Mouse (Mus musculus): ENCODE measurements around the gene Tmem37. TPM values are rescaled to one million over a fixed set of nuclear protein-coding genes. Genes with fewer than 3 reads are reported as not detected.

Gene Tmem37
- 6.5 and 7.7 TPM in 2 replicates for polyA plus RNA-seq (2015; fragmentation: Nextera tagmentation; extraction: Ambion mirVana)

- peak within 1 kb of the TSS; percentile 76 for H3K4me2 ChIP-seq
- 2% methylated on average over 40 of the region's 40 CpGs for WGBS
- peak; percentile 53; the same call in 1 of the 2 replicates for ATAC-seq (ENCODE audit: low FRiP score)
These were observed at the start of gene Tmem37 for GRCm38 (mm10) chr1:120073519-120074306. TSS of gene Tmem37 (minus strand) at chr1:120074074.

DNA sequence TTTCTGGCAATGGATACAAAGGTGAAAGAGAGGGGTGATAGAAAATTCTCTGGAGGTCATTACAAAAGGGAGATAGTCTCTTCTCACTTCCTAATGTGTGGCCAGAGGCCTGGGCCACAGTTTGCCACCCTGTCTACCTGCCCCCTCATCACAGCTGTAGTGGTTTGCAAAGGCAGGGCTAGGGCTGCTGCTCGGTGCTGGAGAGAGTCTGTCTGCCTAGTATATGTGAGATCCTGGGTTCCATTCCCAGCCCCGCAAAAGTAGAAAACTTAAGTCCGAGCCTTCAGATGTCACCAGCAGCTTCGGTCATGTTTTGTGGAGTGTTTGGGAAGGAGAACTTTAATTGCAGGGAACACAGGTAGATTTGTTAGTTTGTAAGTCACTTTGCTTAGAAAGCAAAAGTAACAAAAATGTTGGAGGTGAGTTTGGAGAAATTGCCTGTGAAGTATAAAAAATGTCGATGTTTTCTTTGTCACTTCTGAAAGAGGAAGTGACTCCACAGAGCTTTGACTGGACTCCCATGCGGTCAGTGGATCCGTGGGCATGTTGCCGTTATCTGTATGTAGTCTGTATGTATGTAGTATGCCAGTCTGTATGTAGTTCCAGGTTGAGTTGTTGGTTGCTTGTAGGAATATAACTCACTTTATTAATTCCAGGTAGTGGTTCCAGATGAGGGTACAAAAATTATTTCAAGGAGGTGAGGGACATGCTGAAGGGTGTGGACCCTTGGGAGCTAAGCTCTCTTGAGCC, 48.9 kb upstream of the Tmem37 start:
- 97% methylated on average over 8 of the region's 8 CpGs for WGBS
- Histone ChIP-seq H3K4me2 (no peak overlapping the region), H3K9ac (replicated peaks) (no peak overlapping the region), H3K4me1 (peaks cover 42% of the 10 kb centered on the region), H3K4me3 (replicated peaks) (no peak overlapping the region), H3K27me3 (replicated peaks) (no peaks in the 10 kb centered on the region), H3K9me3 (replicated peaks) (no peaks in the 10 kb centered on the region), H3K36me3 (no peaks in the 10 kb centered on the region), H3K27ac (replicated peaks) (no peak overlapping the region)
- ATAC-seq (ENCODE audit: low FRiP score), result no peak

More at GRCm38 (mm10) chr1:120073519-120074306, at the start of gene Tmem37:
- H3K9ac ChIP-seq (replicated peaks), result peak within 1 kb of the TSS; percentile 30; the same call in 1 of the 2 replicates
- peak within 1 kb of the TSS; percentile 37 for H3K4me3 ChIP-seq (replicated peaks)
- H3K27me3 ChIP-seq (replicated peaks), result peaks cover 32% of the 10 kb centered on the region
- peaks cover 15% of the 10 kb centered on the region for H3K4me1 ChIP-seq
- no peaks in the 10 kb centered on the region for H3K9me3 ChIP-seq (replicated peaks)
- no peaks in the 10 kb centered on the region for H3K36me3 ChIP-seq
- H3K27ac ChIP-seq (replicated peaks), result no peak within 1 kb of the TSS

DNA sequence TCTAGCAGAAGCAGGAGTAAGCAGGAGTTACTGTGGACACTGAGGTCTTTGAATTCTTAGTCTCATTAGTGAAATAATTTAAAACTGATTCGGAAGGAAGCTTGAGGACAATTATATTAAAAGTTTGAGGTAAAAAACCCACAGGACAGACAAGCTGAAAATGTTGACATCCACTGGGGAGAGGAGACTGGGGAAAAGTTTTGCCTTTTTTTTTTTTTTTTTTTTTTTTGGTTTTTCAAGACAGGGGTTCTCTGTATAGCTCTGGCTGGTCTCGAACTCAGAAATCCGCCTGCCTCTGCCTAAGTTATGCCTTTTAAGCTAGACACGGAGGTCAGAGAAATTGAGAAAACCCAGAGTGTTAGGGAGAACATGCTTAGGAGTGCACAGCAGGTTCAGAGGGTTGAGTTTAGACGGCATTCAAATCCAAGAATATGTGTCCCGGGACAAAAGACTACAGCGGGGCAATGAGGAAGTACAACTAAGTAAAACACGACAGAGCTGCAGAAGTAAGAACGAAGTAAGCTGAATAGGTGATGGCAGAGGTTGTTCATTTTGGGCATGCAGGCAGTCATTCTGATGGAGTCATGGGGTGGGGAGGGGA, 48.2 kb upstream of the Tmem37 start:
- Histone ChIP-seq H3K4me2 (peak overlapping the region; percentile 88), H3K9me3 (replicated peaks) (no peaks in the 10 kb centered on the region), H3K27ac (replicated peaks) (peak overlapping the region; percentile 93; the same call in 1 of the 2 replicates), H3K4me1 (peaks cover 43% of the 10 kb centered on the region), H3K27me3 (replicated peaks) (no peaks in the 10 kb centered on the region), H3K9ac (replicated peaks) (peak overlapping the region; percentile 62; the same call in 1 of the 2 replicates), H3K36me3 (no peaks in the 10 kb centered on the region), H3K4me3 (replicated peaks) (peak overlapping the region; percentile 71)
- 89% methylated on average over 9 of the region's 9 CpGs for WGBS
- ATAC-seq (ENCODE audit: low FRiP score), result no peak

DNA sequence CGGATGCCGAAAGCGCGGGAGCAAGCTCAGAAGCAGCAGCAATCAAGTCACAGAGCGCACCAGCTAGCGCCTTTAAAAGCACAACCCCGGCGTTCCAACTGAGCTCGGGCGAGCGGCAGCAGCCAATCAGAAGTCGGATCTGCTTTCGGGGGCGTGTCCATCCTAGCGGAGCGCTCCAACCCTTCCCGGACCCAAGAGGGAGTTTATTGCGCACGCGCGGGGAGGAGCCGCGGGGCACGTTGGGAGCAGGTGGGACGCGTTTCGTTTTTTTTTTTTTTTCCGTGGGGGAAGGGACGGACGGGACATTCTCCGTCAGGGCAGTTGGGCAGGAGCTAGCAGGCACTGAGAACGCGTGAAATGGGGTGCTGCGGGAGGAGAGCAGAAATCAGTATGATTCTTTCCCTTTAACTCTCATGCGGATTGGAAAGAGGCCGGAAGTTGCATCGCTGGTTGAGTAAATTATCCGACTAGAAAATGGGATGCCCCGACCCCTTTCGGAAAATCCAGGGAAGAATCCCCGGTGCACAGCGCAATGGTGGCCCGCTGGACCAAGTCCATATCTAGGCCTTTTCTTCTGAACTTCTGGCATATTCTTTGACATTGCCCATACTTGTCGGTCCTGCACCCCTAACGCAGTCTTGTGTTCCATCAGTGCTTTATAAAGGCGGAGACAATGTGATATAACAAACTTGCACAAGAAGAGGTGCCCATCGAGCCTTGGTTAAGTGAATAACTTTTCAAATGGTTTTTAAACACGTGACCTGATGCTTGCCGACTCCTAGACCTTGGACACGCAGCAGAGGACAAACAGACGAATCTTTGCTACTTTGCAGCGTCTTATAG, 47.3 kb upstream of the Tmem37 start, which contains the start of the genes Dbi and 3110009E18Rik:
TSS of gene Dbi (minus strand) at position 110 of the 843 bp plus-strand sequence.
TSS of gene 3110009E18Rik (plus strand) at position 219 of the 843 bp plus-strand sequence.
- H3K4me1 ChIP-seq, result peaks cover 43% of the 10 kb centered on the region
- no peaks in the 10 kb centered on the region for H3K9me3 ChIP-seq (replicated peaks)
- peak within 1 kb of the TSS; percentile 88 for H3K4me2 ChIP-seq
- 2% methylated on average over 52 of the region's 52 CpGs for WGBS
- 0 out of 2 replicates have a peak, but pooled peaks cover under 1% of the 10 kb centered on the region for H3K36me3 ChIP-seq
- no peaks in the 10 kb centered on the region for H3K27me3 ChIP-seq (replicated peaks)
- ATAC-seq (ENCODE audit: low FRiP score), result peak; percentile 95
- peak within 1 kb of the TSS; percentile 77 for H3K9ac ChIP-seq (replicated peaks)
- H3K27ac ChIP-seq (replicated peaks), result peak within 1 kb of the TSS; percentile 93
- peak within 1 kb of the TSS; percentile 71 for H3K4me3 ChIP-seq (replicated peaks)

- Histone ChIP-seq H3K27ac (replicated peaks) (peak overlapping the region; percentile 93), H3K4me1 (peaks cover 40% of the 10 kb centered on the region)
These were observed 46.5 kb upstream of the Tmem37 start for GRCm38 (mm10) chr1:120120141-120120968.

DNA sequence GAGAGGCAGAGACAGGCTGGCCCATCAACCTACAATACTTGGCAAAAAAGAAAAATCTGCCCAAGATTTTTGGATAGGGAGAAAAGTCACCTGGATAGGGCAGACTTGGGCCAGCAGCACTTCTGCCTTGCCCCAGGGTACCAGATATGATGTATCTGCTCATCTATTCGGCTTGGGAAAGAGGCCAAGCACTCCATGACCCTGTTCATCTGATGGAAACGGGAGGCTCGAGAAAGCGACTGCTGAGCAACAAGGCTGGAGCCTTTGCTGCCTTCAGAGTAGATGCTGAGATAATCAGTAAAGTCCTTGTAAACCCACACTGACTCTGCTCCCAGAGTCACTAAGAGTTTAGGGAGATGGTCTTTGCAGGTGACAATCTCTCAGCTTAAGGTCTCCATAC, 45.5 kb upstream of the Tmem37 start:
- Histone ChIP-seq H3K36me3 (peaks cover 17% of the 10 kb centered on the region), H3K27me3 (replicated peaks) (no peaks in the 10 kb centered on the region), H3K4me2 (peak overlapping the region; percentile 88), H3K4me3 (replicated peaks) (peak overlapping the region; percentile 71), H3K27ac (replicated peaks) (peak overlapping the region; percentile 93), H3K9me3 (replicated peaks) (no peaks in the 10 kb centered on the region), H3K4me1 (peaks cover 43% of the 10 kb centered on the region), H3K9ac (replicated peaks) (peak overlapping the region; percentile 77)
- WGBS, result 79% methylated on average over 4 of the region's 4 CpGs
- no peak for ATAC-seq (ENCODE audit: low FRiP score)

More at GRCm38 (mm10) chr1:120120141-120120968, 46.5 kb upstream of the Tmem37 start:
- peak; percentile 42 for ATAC-seq (ENCODE audit: low FRiP score)
- H3K36me3 ChIP-seq, result peaks cover 8% of the 10 kb centered on the region; the same call in 1 of the 2 replicates
- peak overlapping the region; percentile 77 for H3K9ac ChIP-seq (replicated peaks)
- peak overlapping the region; percentile 71 for H3K4me3 ChIP-seq (replicated peaks)
- H3K4me2 ChIP-seq, result peak overlapping the region; percentile 88
- no peaks in the 10 kb centered on the region for H3K27me3 ChIP-seq (replicated peaks)
- WGBS, result 5% methylated on average over 23 of the region's 24 CpGs
- H3K9me3 ChIP-seq (replicated peaks), result no peaks in the 10 kb centered on the region

- H3K36me3 ChIP-seq, result peaks cover 21% of the 10 kb centered on the region
- H3K9me3 ChIP-seq (replicated peaks), result no peaks in the 10 kb centered on the region
- WGBS, result 76% methylated on average over 2 of the region's 2 CpGs
- H3K27ac ChIP-seq (replicated peaks), result peak overlapping the region; percentile 93
- H3K9ac ChIP-seq (replicated peaks), result peak overlapping the region; percentile 77
- H3K4me2 ChIP-seq, result peak overlapping the region; percentile 88
- H3K27me3 ChIP-seq (replicated peaks), result no peaks in the 10 kb centered on the region
- ATAC-seq (ENCODE audit: low FRiP score), result no peak
- peak overlapping the region; percentile 71 for H3K4me3 ChIP-seq (replicated peaks)
- H3K4me1 ChIP-seq, result peaks cover 43% of the 10 kb centered on the region
These were observed 45.0 kb upstream of the Tmem37 start for GRCm38 (mm10) chr1:120118854-120119253.

DNA sequence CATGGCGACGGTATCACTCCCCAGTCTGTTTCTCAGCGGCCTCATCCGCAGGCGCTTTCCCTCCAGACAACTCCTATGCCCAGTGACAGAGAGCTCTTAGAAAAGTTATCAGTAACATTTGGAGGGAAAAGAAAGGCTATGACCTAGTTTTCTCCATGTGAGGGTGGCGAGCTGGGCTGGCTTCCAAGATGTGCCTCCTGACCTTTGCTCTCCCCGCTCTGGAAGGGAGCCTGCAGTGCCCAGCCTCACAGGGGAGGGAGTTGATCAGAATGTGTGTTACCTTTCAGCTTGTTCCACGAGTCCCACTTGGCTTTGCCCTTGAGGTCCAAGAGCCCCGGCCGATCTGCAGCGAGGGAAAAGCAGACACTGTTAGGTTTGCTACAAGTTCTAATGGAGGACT, 42.2 kb upstream of the Tmem37 start:
- 66% methylated on average over 11 of the region's 11 CpGs for WGBS
- H3K4me1 ChIP-seq, result peaks cover 30% of the 10 kb centered on the region
- H3K36me3 ChIP-seq, result peaks cover 39% of the 10 kb centered on the region
- peak overlapping the region; percentile 77 for H3K27ac ChIP-seq (replicated peaks)
- no peak overlapping the region for H3K4me3 ChIP-seq (replicated peaks)
- no peak overlapping the region for H3K9ac ChIP-seq (replicated peaks)
- peak overlapping the region; percentile 22; the same call in 1 of the 2 replicates for H3K4me2 ChIP-seq
- peak; percentile 2; the same call in 1 of the 2 replicates for ATAC-seq (ENCODE audit: low FRiP score)
- H3K9me3 ChIP-seq (replicated peaks), result no peaks in the 10 kb centered on the region
- no peaks in the 10 kb centered on the region for H3K27me3 ChIP-seq (replicated peaks)

DNA sequence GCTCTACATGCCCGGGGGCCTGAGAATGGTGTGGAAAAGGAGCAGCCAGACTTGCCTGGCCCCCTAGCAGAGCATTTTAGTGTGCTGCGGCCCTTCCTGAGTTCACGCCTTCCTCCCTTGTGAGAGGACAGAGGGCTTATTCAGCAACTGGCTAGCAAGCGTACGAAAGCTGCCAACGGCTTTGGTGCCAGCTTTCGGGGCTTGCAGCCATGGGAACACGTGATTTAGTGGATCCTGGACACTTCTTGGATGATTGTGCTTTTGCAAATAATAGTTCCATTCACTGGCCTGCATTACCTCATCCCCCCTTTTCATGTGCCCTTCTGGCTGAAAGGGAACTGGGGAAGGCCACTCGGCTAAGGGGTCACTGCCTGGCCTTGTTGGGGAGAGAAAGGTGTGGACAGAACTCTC, 41.8 kb upstream of the Tmem37 start:
- Histone ChIP-seq H3K27me3 (replicated peaks) (no peaks in the 10 kb centered on the region), H3K4me1 (peaks cover 30% of the 10 kb centered on the region), H3K36me3 (peaks cover 39% of the 10 kb centered on the region), H3K4me3 (replicated peaks) (no peak overlapping the region), H3K4me2 (peak overlapping the region; percentile 22; the same call in 1 of the 2 replicates), H3K27ac (replicated peaks) (peak overlapping the region; percentile 81), H3K9me3 (replicated peaks) (no peaks in the 10 kb centered on the region), H3K9ac (replicated peaks) (no peak overlapping the region)
- peak; percentile 81 for ATAC-seq (ENCODE audit: low FRiP score)
- WGBS, result 37% methylated on average over 9 of the region's 9 CpGs
